Mouse (Mus musculus) liver, embryonic 12.5 days (tissue): ENCODE measurements around the gene Hunk. TPM values are rescaled to one million over a fixed set of nuclear protein-coding genes. Genes with fewer than 3 reads are reported as not detected.

ENCODE experiments used
- ATAC-seq: fragments of 200-750 bp; cut with Nextera tagmentation; 2 replicates; pipeline ENCODE4 v1.8.0; 2017; ENCODE audit warnings: moderate number of reproducible peaks, mild to moderate bottlenecking, moderate library complexity
- H3K27ac ChIP-seq: fragments of 300-500 bp; sonication (generic); 2 replicates; pipeline ENCODE4 v1.5.1; 2016; ENCODE audit warnings: mild to moderate bottlenecking
- H3K27me3 ChIP-seq: fragments of 300-500 bp; sonication (generic); replicated peaks from 2 replicates; pipeline ENCODE4 v1.6.1; 2016; ENCODE audit warnings: mild to moderate bottlenecking, moderate library complexity
- H3K36me3 ChIP-seq: fragments of 300-500 bp; sonication (generic); 2 replicates; pipeline ENCODE4 v1.6.1; 2016; ENCODE audit warnings: mild to moderate bottlenecking, moderate library complexity
- H3K4me1 ChIP-seq: fragments of 300-500 bp; sonication (generic); 2 replicates; pipeline ENCODE4 v1.6.1; 2016
- H3K4me2 ChIP-seq: fragments of 300-500 bp; sonication (generic); 2 replicates; pipeline ENCODE4 v1.6.1; 2016; ENCODE audit warnings: mild to moderate bottlenecking, moderate library complexity
- H3K4me3 ChIP-seq: fragments of 300-500 bp; sonication (generic); 2 replicates; pipeline ENCODE4 v1.5.1; 2016; ENCODE audit warnings: mild to moderate bottlenecking, moderate library complexity
- H3K9ac ChIP-seq: fragments of 300-500 bp; sonication (generic); 2 replicates; pipeline ENCODE4 v1.6.1; 2016; ENCODE audit warnings: mild to moderate bottlenecking, moderate library complexity
- H3K9me3 ChIP-seq: fragments of 300-500 bp; sonication (generic); replicated peaks from 2 replicates; pipeline ENCODE4 v1.6.1; 2016; ENCODE audit warnings: mild to moderate bottlenecking, moderate library complexity
- WGBS: fragments of 180-500 bp; shearing (Covaris S2); methylation state at CpG from one replicate; pipeline ENCODE4 v1.1.7; 2016; ENCODE audit not compliant: insufficient replicate concordance; 5-methylcytosine and 5-hydroxymethylcytosine counted together
- polyA plus RNA-seq: library from polyadenylated mRNA; unstranded; fragments of >200 nt; fragmentation: Nextera tagmentation; extraction: Ambion mirVana; gene quantifications from 2 replicates; pipeline ENCODE4 v1.2.1, GENCODE M21; 2016

The Hunk gene
- polyA plus RNA-seq, 1 experiment from 2014 or later: 2.6 TPM

- Histone ChIP-seq H3K27me3 (no peaks in the 10 kb centered on the region), H3K27ac (no peak overlapping the region), H3K9me3 (peaks cover 8% of the 10 kb centered on the region; the same call in 1 of the 2 replicates), H3K4me1 (peaks cover 10% of the 10 kb centered on the region; the same call in 1 of the 2 replicates), H3K4me2 (no peak overlapping the region), H3K36me3 (no peaks in the 10 kb centered on the region), H3K9ac (no peak overlapping the region), H3K4me3 (no peak overlapping the region)
- 20% methylated on average over 10 of the region's 10 CpGs for WGBS
- ATAC-seq: no peak
Observed at GRCm38 (mm10) chr16:90521191-90521950, 135.6 kb downstream of the Hunk start.

DNA sequence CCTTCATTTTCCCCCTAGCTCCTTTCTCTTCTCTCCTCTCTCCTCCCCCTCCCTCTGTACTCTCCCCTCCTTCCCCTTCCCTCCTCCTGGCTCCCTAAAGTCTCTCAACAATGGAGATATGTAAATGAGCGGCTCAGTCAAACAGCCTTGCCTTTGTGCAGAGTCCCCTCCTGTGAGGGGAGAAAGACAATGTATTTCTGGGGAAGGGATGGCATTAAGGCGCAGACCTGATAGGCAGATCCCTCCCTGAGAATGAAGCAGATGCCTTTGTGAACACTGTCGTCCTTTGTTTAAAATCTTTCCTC, 136.1 kb downstream of the Hunk start:
- no peak for ATAC-seq
- H3K4me1 ChIP-seq: peaks cover 10% of the 10 kb centered on the region; the same call in 1 of the 2 replicates
- no peaks in the 10 kb centered on the region for H3K27me3 ChIP-seq
- no peak overlapping the region for H3K4me3 ChIP-seq
- no peak overlapping the region for H3K9ac ChIP-seq
- H3K4me2 ChIP-seq: no peak overlapping the region
- H3K9me3 ChIP-seq: peaks cover 8% of the 10 kb centered on the region; the same call in 1 of the 2 replicates
- no peak overlapping the region for H3K27ac ChIP-seq
- WGBS: 40% methylated on average over 3 of the region's 3 CpGs
- H3K36me3 ChIP-seq: no peaks in the 10 kb centered on the region

DNA sequence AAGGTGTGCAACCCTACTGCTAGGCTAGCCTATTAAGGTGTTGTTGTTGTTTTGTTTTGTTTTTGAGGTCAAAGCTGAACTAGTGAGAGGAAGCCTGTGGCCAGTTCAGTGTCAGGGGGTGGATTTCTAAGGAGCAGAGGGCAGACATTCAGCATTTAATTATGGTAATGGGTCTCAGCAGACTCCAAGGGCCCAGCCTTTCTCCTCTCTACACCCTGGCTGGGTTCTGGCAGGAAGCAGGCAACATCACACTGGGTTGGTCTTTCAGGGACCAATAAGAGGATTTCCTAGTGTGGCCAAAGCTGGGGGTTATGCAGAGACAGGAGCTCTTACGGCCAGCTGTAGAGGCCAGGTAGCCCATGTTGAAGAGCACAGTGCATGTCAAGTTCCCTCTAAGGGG, 136.8 kb downstream of the Hunk start:
- Histone ChIP-seq H3K9me3 (peaks cover 8% of the 10 kb centered on the region; the same call in 1 of the 2 replicates), H3K36me3 (no peaks in the 10 kb centered on the region), H3K4me2 (no peak overlapping the region), H3K27me3 (no peaks in the 10 kb centered on the region), H3K9ac (no peak overlapping the region), H3K4me1 (peaks cover 10% of the 10 kb centered on the region; the same call in 1 of the 2 replicates), H3K4me3 (no peak overlapping the region), H3K27ac (no peak overlapping the region)
- 44% methylated on average over 1 of the region's 1 CpGs for WGBS
- ATAC-seq: no peak

- no peak for ATAC-seq
- no peak overlapping the region for H3K4me3 ChIP-seq
- no peak overlapping the region for H3K9ac ChIP-seq
- H3K36me3 ChIP-seq: no peaks in the 10 kb centered on the region
- H3K27me3 ChIP-seq: no peaks in the 10 kb centered on the region
- no peak overlapping the region for H3K27ac ChIP-seq
- WGBS: 23% methylated on average over 6 of the region's 6 CpGs
- H3K4me2 ChIP-seq: no peak overlapping the region
- peaks cover 10% of the 10 kb centered on the region; the same call in 1 of the 2 replicates for H3K4me1 ChIP-seq
- H3K9me3 ChIP-seq: peaks cover 8% of the 10 kb centered on the region; the same call in 1 of the 2 replicates
Observed at GRCm38 (mm10) chr16:90523373-90523772, 137.6 kb downstream of the Hunk start.

GRCm38 (mm10) chr16:90523894-90524293, 138.1 kb downstream of the Hunk start:
- ATAC-seq: peak; percentile 49; the same call in 1 of the 2 replicates
- no peaks in the 10 kb centered on the region for H3K27me3 ChIP-seq
- H3K36me3 ChIP-seq: no peaks in the 10 kb centered on the region
- no peak overlapping the region for H3K4me2 ChIP-seq
- 57% methylated on average over 18 of the region's 18 CpGs for WGBS
- peaks cover 8% of the 10 kb centered on the region; the same call in 1 of the 2 replicates for H3K9me3 ChIP-seq
- H3K27ac ChIP-seq: no peak overlapping the region
- H3K9ac ChIP-seq: no peak overlapping the region
- peaks cover 10% of the 10 kb centered on the region; the same call in 1 of the 2 replicates for H3K4me1 ChIP-seq
- no peak overlapping the region for H3K4me3 ChIP-seq

- Histone ChIP-seq H3K4me3 (no peak overlapping the region), H3K9me3 (peaks cover 8% of the 10 kb centered on the region; the same call in 1 of the 2 replicates), H3K27ac (no peak overlapping the region), H3K4me2 (no peak overlapping the region), H3K4me1 (peaks cover 10% of the 10 kb centered on the region; the same call in 1 of the 2 replicates), H3K9ac (no peak overlapping the region), H3K36me3 (no peaks in the 10 kb centered on the region), H3K27me3 (no peaks in the 10 kb centered on the region)
- no peak for ATAC-seq
- 89% methylated on average over 18 of the region's 18 CpGs for WGBS
Observed at GRCm38 (mm10) chr16:90524393-90524792, 138.6 kb downstream of the Hunk start.

GRCm38 (mm10) chr16:90533119-90533673, 147.4 kb downstream of the Hunk start:
- ATAC-seq: no peak
- Histone ChIP-seq H3K4me2 (no peak overlapping the region), H3K9me3 (no peaks in the 10 kb centered on the region), H3K27ac (no peak overlapping the region), H3K4me3 (no peak overlapping the region), H3K4me1 (no peaks in the 10 kb centered on the region), H3K36me3 (no peaks in the 10 kb centered on the region), H3K27me3 (no peaks in the 10 kb centered on the region), H3K9ac (no peak overlapping the region)
- 68% methylated on average over 10 of the region's 10 CpGs for WGBS

GRCm38 (mm10) chr16:90534591-90534990, 148.8 kb downstream of the Hunk start:
- H3K27ac ChIP-seq: no peak overlapping the region
- H3K36me3 ChIP-seq: no peaks in the 10 kb centered on the region
- 73% methylated on average over 8 of the region's 8 CpGs for WGBS
- H3K4me1 ChIP-seq: no peaks in the 10 kb centered on the region
- ATAC-seq: no peak
- no peaks in the 10 kb centered on the region for H3K9me3 ChIP-seq
- H3K27me3 ChIP-seq: no peaks in the 10 kb centered on the region
- no peak overlapping the region for H3K9ac ChIP-seq
- H3K4me2 ChIP-seq: no peak overlapping the region
- H3K4me3 ChIP-seq: no peak overlapping the region

DNA sequence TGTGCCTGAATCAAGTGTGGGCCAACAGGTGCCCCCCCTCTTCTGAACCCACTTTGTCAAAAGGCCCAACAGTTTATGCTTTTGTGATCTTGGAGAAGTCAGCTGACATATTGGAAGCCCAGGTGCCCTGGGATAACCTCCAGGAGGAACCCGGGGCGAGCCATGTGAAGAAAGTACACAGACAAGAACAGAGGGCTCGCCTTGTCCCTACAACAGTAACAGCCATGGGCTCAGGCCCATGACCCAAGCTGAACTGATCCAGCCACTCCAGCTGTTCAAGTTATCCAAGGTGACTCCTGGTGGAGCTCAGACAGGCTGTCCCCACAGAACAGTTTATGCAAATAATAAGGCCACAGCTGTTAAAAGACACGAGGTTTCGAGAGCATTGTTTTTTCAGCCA, 153.1 kb downstream of the Hunk start:
- 63% methylated on average over 5 of the region's 5 CpGs for WGBS
- H3K4me2 ChIP-seq: no peak overlapping the region
- H3K4me3 ChIP-seq: no peak overlapping the region
- H3K9ac ChIP-seq: no peak overlapping the region
- H3K4me1 ChIP-seq: no peaks in the 10 kb centered on the region
- no peak overlapping the region for H3K27ac ChIP-seq
- H3K27me3 ChIP-seq: no peaks in the 10 kb centered on the region
- H3K9me3 ChIP-seq: no peaks in the 10 kb centered on the region
- no peak for ATAC-seq
- H3K36me3 ChIP-seq: no peaks in the 10 kb centered on the region

GRCm38 (mm10) chr16:90541191-90541590, 155.4 kb downstream of the Hunk start:
- no peak for ATAC-seq
- Histone ChIP-seq H3K27me3 (no peaks in the 10 kb centered on the region), H3K9ac (no peak overlapping the region), H3K9me3 (no peaks in the 10 kb centered on the region), H3K4me1 (no peaks in the 10 kb centered on the region), H3K27ac (no peak overlapping the region), H3K4me3 (no peak overlapping the region), H3K4me2 (no peak overlapping the region), H3K36me3 (no peaks in the 10 kb centered on the region)
- 51% methylated on average over 2 of the region's 2 CpGs for WGBS

- Histone ChIP-seq H3K4me2 (no peak overlapping the region), H3K27me3 (no peaks in the 10 kb centered on the region), H3K4me1 (no peaks in the 10 kb centered on the region), H3K9ac (no peak overlapping the region), H3K4me3 (no peak overlapping the region), H3K36me3 (no peaks in the 10 kb centered on the region), H3K27ac (no peak overlapping the region), H3K9me3 (no peaks in the 10 kb centered on the region)
- no peak; the same call in 1 of the 2 replicates for ATAC-seq
- 61% methylated on average over 10 of the region's 10 CpGs for WGBS
Observed at GRCm38 (mm10) chr16:90542383-90542782, 156.6 kb downstream of the Hunk start.

- H3K4me1 ChIP-seq: no peaks in the 10 kb centered on the region
- no peak for ATAC-seq
- no peak overlapping the region for H3K4me3 ChIP-seq
- no peak overlapping the region for H3K27ac ChIP-seq
- no peaks in the 10 kb centered on the region for H3K27me3 ChIP-seq
- no peaks in the 10 kb centered on the region for H3K9me3 ChIP-seq
- WGBS: 38% methylated on average over 9 of the region's 9 CpGs
- H3K4me2 ChIP-seq: no peak overlapping the region
- H3K36me3 ChIP-seq: no peaks in the 10 kb centered on the region
- no peak overlapping the region for H3K9ac ChIP-seq
Observed at GRCm38 (mm10) chr16:90544175-90544574, 158.4 kb downstream of the Hunk start.
